Mouse (Mus musculus) CD4-positive helper T cell, adult 2 months (primary cell): Measurements from ENCODE around the gene Tnni1.

ENCODE experiments used
- DNase-seq: peaks from one replicate; pipeline ENCODE4 v3.0.0-alpha.2; 2012; ENCODE audit warnings: low read depth, missing footprints, low spot score

Tnni1 gene

DNA sequence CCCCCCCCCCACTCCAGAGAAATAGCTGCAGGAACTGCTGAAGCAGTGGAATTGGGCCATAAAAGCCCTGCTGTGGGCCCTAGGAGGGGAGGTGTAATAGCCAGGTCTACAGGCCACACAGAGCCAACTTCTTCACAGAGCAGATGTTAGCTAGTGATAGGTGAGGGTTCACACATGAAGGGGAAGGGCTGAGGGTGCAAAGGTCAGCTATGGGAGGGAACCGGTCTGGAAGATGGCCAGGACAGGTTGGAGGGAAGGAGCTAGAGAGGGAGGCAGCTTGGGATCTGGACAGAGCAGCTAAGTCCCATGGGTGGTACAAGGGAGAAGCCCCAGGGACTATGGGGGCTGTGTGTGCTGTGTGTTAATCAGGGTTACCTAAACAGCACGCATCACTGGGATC lies 30.9 kb downstream of the Tnni1 start:
- DNase-seq, result no peak

DNA sequence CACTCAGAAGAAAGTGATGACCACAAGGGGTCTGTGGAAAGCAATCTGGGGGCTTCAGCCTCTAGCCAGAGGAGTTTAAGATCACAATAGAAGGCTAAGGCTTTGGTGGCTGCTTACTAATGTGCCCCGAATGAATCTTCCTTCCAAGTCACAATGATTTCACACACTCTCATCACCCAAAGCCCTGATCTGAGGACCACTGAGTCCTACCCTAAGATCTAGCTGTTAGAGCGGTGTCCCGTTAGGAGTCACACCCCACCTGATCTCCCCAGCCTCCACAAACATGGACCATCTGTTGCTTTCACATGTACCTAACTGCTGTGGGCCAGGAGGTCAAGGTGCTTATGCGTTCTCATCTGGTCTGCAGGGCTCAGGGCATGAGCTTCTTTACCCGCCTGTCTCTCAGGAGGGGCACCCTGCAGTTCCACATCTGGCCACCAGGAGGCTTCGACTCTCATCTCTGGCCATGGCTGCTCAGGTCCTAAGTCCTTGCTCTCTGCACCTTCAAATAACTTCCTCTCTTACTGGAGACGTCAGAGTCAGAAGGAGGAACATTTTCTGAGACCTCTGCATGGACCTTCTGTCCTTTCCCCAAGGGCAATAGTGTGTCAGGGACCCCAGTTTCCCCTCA lies 31.9 kb downstream of the Tnni1 start:
- peak; percentile 75 for DNase-seq

DNA sequence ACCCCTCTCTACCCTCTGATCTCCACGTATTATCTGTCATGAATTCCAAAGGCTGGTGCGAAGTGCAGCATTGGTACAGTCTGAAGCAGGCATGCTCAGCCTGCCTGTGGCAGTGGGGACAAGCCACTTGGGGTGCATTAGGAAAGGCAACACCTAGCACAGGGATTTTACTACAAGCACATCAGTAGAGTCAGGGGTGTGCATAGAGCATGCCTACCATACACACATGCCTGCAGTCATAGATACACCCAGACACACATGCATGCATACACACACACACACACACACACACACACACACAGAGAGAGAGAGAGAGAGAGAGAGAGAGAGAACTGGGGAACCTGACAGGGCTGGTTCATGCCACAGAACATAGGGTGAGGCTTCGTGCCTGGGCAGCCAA lies 33.0 kb downstream of the Tnni1 start:
- no peak for DNase-seq

- DNase-seq, result no peak
Measured at GRCm38 (mm10) chr1:135812618-135813017, 33.4 kb downstream of the Tnni1 start.

- no peak for DNase-seq
Measured at GRCm38 (mm10) chr1:135813071-135813470, 33.8 kb downstream of the Tnni1 start.

DNA sequence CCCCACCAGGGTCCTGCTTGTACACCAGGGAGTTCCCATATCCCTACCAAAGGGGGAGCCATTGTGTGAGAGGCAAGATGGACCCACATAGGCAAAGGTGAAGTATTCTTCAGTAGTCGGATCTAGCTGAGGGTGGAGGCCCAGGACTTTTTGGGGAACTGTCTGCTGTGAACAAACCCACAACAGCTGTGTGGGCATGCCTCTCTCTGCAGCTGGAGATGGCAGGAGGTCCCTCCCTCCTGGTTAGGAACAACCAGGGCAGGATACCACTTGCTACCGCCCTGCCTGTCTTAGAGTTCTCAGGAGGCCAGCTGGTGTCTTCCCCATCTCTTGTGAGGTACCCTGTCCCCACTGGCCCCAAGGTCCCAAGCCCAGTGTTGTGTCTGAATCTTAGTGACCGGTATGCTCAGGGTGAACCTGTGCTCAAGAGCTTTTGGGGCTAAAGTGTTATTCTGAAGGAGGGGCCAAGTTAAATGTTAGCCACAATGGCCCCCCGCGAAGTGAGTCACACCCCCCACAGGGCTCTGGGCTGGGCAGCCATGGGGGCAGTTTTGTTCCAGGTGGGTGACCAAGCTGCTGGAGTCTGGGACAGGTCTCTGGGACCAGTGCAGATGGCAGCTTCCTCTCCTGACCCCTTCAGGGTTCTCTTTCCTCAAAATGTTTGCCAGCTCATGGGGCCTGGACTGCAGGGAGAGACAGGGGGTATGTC lies 34.6 kb downstream of the Tnni1 start:
- no peak for DNase-seq

GRCm38 (mm10) chr1:135814531-135814930 lies 35.3 kb downstream of the Tnni1 start:
- no peak for DNase-seq

GRCm38 (mm10) chr1:135817595-135817994 lies 38.4 kb downstream of the Tnni1 start:
- peak; percentile 41 for DNase-seq

DNA sequence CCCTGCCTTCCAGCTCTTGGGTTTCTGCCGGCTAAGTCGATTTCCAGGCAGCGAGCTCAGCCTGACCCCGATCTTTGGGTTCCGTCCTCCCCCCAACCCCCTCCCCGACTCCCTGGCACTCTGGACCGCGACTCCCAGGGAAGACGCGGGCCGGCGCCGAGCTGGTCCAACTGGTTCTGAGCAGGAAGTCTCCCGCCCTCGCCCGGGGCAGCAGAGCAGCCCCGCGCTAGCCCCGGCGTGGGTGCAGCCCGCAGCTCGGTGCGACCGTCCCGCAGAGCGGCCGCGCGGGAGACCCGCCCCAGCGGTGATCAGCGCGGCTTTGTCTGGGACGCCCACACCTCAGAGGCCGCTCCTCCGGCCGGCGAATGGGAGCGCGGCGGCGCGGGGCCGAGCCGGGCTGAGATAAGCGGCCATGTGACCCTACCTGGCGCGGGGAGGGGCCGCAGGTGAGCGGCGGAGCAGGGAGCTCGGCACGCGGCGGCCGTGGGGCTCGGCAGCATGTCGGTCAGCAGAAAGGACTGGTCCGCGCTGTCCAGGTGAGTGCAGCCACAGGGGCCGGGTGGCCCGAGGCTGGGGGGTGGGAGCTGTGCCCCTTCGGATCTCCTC lies 39.4 kb downstream of the Tnni1 start, which contains the start of gene Lad1:
Gene Lad1, plus strand, starts transcription at position 118 of the 606 bp plus-strand sequence.
- DNase-seq, result peak; percentile 42

DNA sequence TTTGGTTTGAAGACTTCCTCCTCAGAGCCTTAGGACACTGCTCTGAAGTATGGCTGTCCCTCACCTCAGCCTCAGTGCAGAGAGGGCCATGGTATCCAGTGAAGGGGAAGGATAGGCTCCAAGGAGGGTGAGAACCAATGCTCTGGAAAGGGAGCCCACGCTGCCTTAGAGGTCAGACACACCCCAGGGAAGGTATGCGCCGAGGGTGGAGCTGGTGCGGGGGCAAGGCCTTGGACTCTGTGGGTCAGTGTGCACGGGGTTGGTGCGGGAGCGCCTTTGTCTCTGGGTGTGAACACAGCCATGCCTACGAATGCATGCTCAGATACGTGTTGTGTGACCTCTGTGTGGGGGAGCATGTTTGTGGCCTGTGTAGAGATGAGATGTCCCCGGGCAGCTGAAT lies 40.8 kb downstream of the Tnni1 start:
- DNase-seq, result no peak

DNA sequence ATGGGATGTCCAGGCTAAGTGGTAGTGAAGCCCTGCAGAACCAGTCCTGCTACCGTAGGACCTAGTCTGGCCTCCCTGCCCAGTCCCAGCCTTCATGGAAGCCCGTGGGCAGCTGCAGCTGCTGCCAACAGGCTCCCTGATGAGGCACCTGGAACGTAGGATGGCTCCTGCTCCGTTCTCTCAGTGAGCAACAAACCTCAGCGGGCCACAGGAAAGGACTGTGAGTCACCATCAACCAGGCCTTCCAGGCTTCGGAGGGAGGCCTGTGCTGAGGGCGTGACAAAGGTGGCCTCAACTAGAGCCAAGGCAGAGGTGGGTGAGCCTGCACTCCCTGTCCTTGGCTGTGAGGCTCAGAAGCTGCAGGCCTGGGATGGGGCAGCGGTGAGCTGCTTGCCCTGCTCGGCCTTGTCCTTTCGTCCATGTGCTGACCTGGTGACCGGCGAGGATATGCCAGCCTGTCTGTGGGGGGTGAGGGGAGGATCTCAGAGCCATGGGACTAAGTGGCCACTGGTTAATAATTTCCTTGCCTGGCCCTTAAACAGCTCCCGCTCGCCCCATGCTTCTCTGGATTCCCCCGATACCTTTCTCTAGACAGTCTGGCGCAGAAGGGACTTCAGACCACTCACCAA lies 41.6 kb downstream of the Tnni1 start:
- no peak for DNase-seq

- no peak for DNase-seq
Measured at GRCm38 (mm10) chr1:135821780-135822179, 42.5 kb downstream of the Tnni1 start.

DNA sequence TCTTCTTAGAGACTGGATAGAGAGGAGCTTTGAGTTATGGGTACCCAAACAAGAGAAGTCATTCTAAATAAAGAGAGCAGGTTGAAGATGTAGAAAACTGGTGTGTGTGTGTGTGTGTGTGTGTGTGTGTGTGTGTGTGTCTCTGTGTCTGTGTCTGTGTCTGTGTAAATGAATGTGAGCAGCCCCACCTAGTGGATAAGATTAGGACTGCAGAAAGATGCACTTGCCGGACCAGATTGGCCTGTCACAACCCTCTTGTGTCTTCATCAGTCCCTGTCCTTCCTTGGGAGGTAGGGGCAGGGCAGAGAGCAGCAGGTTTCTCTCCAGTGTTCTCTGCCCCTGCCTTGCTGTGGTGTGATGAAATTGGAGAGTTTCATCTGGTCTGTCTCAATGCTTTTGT lies 49.7 kb downstream of the Tnni1 start:
- peak; percentile 75 for DNase-seq

GRCm38 (mm10) chr1:135834206-135834859 lies 55.1 kb downstream of the Tnni1 start:
- no peak for DNase-seq

DNA sequence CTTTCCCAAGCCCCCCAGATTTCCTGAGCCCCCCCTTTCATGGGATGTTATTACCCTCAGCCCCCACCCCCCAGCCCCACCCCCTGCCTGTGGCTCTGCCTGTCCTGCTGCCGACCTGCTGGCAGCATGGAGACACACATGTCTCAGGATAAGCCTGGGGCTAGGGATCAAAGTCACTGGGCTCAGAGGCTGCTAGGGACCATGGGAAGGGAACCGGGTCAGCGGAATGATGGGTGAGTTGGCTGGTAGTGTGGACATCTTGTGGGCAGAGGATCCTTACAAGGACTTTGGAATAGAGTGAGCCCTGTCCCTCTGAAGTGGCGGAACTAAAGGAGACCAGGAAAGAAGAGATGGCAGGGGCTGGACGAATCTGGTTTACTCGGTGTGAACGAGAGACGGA lies 55.7 kb downstream of the Tnni1 start:
- DNase-seq, result no peak

DNA sequence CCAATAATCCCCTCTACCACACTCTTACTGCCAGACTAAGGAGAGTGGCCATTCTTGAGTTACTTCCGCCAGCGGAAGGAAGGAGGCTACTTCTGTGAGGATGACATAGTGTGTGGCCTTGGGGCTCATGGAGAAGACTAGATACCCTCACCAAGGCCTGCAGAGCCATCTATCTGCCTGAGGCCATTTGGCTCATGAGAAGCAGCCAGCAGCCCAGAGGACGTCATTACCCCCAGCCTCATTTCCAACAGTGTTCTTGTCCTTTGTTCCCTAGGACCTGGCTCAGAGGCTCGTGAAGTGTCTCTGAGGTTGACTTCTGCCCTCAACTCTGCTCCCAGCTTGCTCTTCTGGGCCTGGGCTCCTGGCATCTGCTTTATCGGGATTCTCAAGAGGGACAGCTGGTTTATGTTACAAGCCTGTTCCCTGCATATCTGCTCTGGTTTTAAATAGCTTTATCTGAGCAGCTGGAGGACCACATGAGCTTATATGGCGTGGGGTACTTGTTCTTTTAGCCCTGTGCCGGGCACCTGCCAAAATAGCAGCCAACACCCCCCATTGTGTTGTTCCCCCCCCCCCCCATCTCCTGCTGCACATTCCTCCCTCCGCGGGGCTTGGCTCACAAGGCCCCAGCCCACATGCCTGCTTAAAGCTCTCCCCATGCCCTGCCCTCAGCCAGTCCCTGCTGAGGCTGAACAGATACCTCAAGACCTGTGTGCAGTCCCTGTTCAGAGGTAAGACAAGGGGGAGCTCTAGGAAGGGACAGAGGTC lies 56.7 kb downstream of the Tnni1 start, which contains the start of gene Tnnt2:
Gene Tnnt2, plus strand, starts transcription at position 639 of the 768 bp plus-strand sequence.
- DNase-seq, result no peak

- no peak for DNase-seq
Measured at GRCm38 (mm10) chr1:135838626-135839025, 59.4 kb downstream of the Tnni1 start.

GRCm38 (mm10) chr1:135839065-135839464 lies 59.8 kb downstream of the Tnni1 start:
- no peak for DNase-seq

- no peak for DNase-seq
Measured at GRCm38 (mm10) chr1:135840675-135841395, 61.6 kb downstream of the Tnni1 start.

DNA sequence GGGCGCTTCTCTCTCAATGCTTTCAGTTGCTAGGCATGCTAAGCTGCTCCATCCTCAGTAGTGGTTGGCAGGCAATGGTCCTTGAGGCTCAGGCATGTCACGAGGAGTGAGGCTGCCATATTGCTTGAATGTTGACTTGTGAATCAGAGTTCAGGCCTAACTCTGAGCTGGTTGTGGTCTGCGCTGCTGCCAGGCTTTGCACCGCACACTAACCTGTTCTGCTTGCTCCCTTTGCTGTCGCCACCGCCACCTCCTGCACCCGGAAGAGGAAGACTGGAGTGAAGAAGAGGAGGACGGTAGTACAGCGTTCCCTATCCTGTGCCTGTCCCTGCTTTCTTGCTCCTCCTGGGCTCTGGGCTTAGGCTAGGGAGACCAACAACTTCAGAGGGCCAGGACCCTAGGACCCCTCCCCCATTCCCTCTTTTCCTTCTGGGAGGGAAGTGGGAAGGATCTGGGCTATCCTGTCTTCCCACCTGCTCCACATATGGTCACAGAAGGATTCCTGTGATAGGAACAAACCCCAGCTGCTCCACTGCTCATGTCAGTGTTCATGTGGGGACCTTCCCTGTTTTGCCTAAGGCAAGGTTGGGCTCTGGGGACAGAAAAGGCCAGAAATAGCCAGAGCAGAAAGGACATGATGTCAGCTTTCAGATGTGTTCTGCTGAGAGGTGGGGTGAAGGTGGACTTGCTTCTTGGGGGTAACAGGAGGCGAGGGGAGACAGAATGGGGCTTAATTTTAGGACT lies 64.5 kb downstream of the Tnni1 start:
- no peak for DNase-seq
